Mouse (Mus musculus): ENCODE measurements around the gene Rsg1. TPM values are rescaled to one million over a fixed set of nuclear protein-coding genes. Genes with fewer than 3 reads are reported as not detected.

The Rsg1 gene
- polyA plus RNA-seq, 1 experiment, result 2.6 TPM

GRCm38 (mm10) chr4:141247776-141248613 lies 34.2 kb downstream of the Rsg1 start:
- DNase-seq (ENCODE audit: low spot score), result no peak

GRCm38 (mm10) chr4:141248614-141248978 lies 34.8 kb downstream of the Rsg1 start:
- no peak for DNase-seq (ENCODE audit: low spot score)

- no peak for DNase-seq (ENCODE audit: low spot score)
Observed at GRCm38 (mm10) chr4:141249383-141249782, 35.6 kb downstream of the Rsg1 start.

DNA sequence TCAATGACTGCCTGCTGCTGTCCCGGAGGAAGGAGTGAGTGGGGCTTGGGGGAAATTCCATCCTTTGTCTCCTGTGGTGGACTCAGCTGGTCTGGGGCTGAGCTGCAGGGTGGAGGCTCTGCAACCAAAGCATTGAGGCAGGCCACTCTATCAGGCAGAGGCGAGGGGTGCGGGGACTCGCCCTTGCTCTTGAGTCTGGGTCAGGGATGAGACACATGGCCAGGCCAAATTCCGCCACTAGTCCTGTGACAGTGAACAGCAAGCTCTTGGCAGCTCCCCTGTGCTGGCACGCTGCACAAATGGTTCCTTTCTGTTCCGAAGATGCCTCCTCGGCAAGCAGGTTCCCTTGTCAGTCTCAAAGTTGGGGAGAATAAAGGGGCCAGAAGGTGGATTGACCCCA lies 37.3 kb downstream of the Rsg1 start:
- no peak for DNase-seq (ENCODE audit: low spot score)

DNA sequence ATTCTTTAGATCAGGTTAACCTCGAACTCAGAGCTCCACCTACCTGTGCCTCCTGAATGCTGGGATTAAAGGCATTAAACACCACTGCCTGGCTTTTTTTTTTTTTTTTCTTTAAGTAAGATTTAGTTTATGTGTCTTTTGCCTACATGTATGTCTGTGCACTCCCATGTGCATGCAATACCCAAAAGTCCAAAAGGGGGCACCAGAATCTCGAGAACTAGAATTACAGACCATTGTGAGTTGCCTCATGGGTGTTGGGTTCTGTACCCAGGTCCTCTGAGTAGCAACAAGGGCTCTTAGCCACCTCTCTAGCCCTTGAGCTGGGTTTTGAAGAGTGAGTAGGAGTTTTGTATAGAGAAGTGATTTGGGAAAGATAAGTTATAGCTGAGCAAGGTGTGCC lies 38.9 kb downstream of the Rsg1 start:
- no peak for DNase-seq (ENCODE audit: low spot score)

DNA sequence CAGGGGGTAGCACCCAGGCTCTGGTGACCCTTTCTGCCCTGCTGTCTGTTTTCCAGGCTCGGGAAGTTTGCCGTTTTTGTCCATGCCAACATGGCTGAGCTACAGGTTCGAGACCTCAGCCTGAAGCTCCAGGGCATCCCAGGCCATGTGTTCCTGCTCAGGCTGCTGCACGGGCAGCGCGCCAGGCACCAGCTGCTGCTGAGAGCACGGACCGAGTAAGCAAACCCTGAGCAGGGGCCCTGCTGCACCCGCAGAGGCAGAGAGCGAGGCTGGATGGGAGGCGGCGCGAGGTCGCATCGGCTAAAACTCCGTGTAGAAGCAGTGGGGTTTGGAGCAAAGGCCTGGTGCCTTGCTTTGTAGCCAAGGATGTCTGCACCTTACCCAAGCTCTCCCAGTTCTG lies 40.5 kb downstream of the Rsg1 start:
- no peak for DNase-seq (ENCODE audit: low spot score)

DNA sequence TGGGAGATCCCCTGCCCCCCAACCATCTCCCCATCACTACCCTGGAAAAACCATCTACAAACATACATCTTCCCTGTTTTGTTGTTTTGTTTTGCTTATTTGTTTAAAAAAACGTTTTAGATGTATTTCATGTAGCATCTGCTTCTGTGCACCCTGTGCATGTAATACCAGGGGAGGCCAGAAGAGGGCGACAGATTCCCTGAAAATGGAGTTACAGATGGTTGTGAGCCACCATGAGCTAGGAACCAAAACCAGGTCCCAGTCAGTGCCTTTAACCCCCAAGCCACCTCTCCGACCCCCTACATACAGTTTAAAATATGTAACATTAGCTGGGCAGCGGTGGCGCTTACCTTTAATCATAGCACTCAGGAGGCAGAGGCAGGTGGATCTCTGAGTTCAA lies 43.7 kb downstream of the Rsg1 start:
- no peak for DNase-seq (ENCODE audit: low spot score)

DNA sequence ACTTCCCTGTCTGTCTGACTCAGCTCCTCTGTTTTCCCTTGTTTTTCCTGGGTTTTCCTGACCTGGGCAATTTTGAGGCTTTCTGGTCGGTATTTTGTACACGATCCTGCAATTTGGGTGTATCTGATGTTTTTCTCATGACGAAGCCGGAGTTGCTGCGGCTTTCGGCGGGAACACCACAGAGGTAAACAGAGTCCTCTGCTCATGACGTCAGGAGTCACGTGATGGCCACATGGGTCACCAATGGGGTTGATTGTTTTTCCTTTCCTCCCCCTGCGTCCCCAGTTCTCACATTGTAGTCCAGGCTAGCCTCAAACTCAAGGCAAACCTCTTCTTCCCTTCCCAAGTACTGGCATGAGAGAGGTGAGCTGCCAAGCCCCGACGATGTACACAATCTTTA lies 45.7 kb downstream of the Rsg1 start:
- DNase-seq (ENCODE audit: low spot score), result no peak

GRCm38 (mm10) chr4:141260007-141260723 lies 46.4 kb downstream of the Rsg1 start:
- no peak for DNase-seq (ENCODE audit: low spot score)

DNA sequence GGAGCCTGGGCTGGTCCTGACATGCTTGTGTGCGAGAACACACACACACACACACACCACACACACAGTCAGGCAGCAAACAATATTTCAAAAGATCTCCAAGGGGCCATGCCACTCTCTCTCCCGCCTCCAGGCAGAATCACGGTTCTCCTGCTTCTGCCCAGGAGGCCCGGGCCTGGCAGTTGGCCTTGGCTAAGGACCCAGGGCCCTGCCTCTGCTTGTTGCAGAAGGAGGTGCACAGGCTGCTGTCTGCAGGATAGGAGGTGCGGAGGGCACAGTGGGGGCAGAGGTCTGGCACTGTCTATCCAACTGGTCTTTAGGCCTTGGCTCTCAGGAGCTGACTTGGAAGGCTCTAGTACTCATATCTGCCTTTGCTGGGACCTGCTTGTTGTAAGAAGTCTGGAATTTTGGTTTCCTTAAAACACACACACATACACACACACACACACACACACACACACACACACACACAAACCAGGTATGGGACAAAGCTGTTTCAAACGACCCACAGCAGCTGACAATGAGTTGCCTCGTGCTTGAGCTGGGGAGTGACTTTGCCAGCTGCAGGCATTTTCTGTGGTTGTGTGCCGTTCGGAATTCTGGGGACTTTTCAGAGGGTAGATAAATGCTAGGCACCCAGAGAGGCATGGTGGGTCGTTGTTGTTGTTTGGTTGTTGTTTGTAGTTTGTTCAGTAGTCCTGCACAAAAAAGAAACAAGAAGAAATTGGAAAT lies 49.3 kb downstream of the Rsg1 start:
- no peak for DNase-seq (ENCODE audit: low spot score)

- no peak for DNase-seq (ENCODE audit: low spot score)
Observed at GRCm38 (mm10) chr4:141265979-141266637, 52.4 kb downstream of the Rsg1 start.

DNA sequence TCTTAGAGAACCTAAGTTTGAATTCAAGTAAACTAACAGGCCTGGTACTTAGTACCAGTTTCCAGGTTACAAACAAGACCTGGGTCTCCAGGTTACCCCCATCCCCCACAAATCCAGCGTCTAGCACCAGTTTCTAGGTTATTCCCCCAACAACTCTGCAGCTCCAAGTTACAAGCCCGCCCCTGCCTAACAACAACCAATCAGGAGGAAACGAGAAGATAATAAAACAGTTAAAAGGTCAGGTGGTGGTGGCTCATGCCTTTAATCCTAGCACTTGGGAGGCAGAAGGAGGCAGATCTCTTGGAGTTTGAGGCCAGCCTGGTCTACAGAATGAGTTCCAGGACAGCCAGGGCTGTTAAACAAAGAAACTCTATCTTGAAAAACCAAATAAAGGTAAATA lies 53.5 kb downstream of the Rsg1 start:
- DNase-seq (ENCODE audit: low spot score), result no peak

DNA sequence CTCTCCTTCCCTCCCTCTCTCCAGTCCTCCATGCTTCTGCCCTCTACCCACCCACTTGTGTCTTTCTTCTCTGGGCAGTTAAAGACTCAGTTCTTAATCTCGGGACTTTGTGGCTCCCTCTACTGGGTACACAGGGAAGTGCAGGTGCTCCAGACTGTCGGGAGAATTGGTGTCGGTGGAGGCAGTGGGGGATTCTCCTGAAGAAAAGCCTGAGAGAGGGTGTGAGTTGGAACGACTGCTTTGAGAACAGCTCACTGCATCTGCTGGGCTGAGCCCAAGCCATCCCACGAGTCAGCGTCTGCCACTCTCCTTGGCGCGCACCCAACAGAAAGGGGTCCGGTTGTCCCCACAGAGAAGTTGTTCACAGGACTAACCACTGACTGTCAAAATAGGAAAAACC lies 54.1 kb downstream of the Rsg1 start:
- no peak for DNase-seq (ENCODE audit: low spot score)

DNA sequence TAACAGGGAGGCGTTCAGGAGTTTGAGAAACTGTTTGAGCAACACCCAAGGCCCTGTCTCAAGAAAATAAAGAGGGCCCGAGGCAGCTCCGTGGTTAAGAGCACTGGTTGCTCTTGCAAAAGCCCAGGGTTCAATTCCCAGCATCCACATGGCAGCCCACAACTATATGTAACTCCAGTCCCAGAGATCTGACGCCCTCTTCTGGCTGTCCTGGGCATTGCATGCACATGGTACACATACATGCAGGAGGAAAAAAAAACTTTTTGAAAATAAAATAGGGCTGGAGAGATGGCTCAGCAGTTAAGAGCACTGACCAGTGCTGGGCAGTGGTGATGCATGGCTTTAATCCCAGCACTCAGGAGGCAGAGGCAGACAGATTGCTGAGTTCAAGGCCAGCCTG lies 54.6 kb downstream of the Rsg1 start:
- DNase-seq (ENCODE audit: low spot score), result no peak

GRCm38 (mm10) chr4:141269080-141269479 lies 55.3 kb downstream of the Rsg1 start:
- DNase-seq (ENCODE audit: low spot score), result no peak

DNA sequence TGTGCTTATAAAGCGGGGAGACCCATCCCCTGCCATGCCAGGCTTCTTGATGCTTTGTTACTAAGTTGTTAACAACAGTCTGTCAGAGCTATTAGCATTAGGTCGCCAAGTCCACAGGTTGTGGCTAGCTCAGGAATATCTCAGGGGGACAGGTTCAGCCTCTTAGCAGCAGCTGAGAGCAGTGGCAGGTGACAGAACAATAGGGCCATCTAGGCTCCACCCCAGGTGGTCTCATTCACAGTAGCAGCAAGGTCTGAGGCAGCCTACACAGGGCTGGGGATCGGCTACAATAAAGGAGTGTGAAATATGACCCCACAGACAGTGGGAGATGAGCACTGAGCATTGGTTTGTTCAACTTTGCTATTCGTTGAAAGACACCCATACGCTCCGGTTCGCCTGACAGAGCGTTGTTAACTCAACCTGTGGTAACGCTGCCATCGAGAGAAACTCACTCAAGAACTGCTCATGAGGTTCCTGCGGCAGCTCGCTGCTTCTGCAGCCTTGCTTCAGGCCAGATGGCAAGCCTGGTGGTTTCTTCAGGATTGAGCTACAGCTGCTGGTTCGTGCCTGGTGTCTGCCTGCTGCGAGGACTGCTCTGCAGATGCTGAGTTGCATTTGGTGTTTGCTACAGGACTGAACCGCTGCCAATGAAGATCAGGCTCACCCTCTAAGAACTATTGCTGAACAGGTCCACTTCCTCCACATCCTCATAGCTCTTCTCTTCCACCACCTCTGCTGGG lies 56.6 kb downstream of the Rsg1 start:
- DNase-seq (ENCODE audit: low spot score), result no peak

DNA sequence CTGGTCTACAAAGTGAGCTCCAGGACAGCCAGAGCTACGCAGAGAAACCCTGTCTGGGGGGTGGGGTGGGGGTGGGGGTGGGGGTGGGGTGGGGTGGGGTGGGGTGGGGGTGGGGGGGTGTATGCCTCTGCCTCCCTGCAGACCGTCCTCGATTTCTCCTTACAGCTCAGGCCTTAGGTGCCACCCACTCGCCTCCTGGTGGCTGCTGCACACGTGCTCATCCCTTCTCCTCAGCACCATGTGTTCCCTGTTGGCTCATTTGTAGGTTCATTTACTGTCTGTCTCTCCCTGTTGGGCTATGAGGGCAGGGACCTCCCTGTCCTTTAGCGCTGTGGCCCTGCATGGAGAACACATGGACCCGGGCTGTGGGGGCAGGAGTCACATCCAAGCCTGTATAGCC lies 57.5 kb downstream of the Rsg1 start:
- DNase-seq (ENCODE audit: low spot score), result no peak

GRCm38 (mm10) chr4:141271721-141272120 lies 58.0 kb downstream of the Rsg1 start:
- no peak for DNase-seq (ENCODE audit: low spot score)

- DNase-seq (ENCODE audit: low spot score), result no peak
Observed at GRCm38 (mm10) chr4:141272878-141273277, 59.1 kb downstream of the Rsg1 start.

DNA sequence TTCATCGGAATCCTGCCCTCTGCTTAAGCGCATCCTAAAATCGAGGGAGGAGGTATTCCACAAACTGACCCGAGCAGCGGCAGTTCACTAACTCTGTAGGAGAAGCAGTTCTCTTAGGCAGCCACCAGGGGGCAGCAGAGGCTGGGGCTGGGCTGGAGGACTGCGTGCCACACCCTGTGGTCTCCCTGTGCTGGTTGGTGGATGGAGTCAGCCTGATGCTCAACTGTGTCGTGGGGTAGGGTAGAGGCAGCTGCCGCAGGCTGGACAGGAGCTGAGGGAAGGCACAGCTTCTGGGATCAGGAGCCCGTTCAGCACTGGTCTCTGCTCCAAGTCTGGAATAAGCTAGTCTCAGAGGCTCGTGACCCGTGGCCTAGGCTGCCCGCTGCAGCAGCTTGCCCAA lies 59.5 kb downstream of the Rsg1 start:
- peak; percentile 83 for DNase-seq (ENCODE audit: low spot score)
